ENCODE assay signal across 16 mouse cellular contexts in genomic region chr19:5515840-5516777, GRCm38 (mm10). TPM values are rescaled to one million over a fixed set of nuclear protein-coding genes. Genes with fewer than 3 reads are reported as not detected.
A peak's percentile ranks its signal among the peaks of the same experiment; 100 is the strongest.
DNase-seq lines count a peak whose midpoint lies in the region; ATAC-seq lines count a peak whose summit lies in the region.
"Had no signal": no experiment of that assay in that cellular context is flagged by ENCODE, and none has a peak within 500 bp of the region (broad histone marks: within the 10 kb centered on the region; RNA-seq: fewer than 3 reads in every experiment).

No protein-coding gene starts in this region.

- no peaks in the 10 kb centered on the region for H3K27me3 ChIP-seq in intestine, embryonic 15.5 days (replicated peaks)
- H3K27me3 ChIP-seq: stomach, embryonic 15.5 days had no signal

- WGBS in intestine, embryonic 15.5 days = 70% methylated on average over 7 of the region's 7 CpGs

- peak overlapping the region; percentile 55 for H3K27ac ChIP-seq in intestine, embryonic 15.5 days
- H3K27ac ChIP-seq: hindbrain, embryonic 14.5 days; stomach, embryonic 15.5 days had no signal

- H3K9ac ChIP-seq in intestine, embryonic 15.5 days = no peak overlapping the region
- H3K9ac ChIP-seq: hindbrain, embryonic 14.5 days; stomach, embryonic 15.5 days had no signal

- peak; percentile 59 for ATAC-seq in intestine, embryonic 15.5 days

- H3K4me2 ChIP-seq in intestine, embryonic 15.5 days (replicated peaks) = no peak overlapping the region
- H3K4me2 ChIP-seq: hindbrain, embryonic 14.5 days; stomach, embryonic 15.5 days had no signal

- peaks cover 13% of the 10 kb centered on the region; the same call in 1 of the 2 replicates for H3K4me1 ChIP-seq in intestine, embryonic 15.5 days (replicated peaks)

- peak; percentile 28 for DNase-seq in adrenal gland, adult 2 months
- no peak for DNase-seq in adrenal gland, postnatal 10 days
- DNase-seq in thymus, postnatal 4 days = peak; percentile 47
- DNase-seq in thymus, postnatal 25 days = no peak
- no peak for DNase-seq in frontal cortex, postnatal 10 days (ENCODE audit: low spot score in 2 of 2)
- DNase-seq in layer of hippocampus, adult 8-10 months (ENCODE audit: low spot score in 2 of 2) = no peak
- no peak for DNase-seq in heart, adult 8-10 months (ENCODE audit: low spot score)
- DNase-seq: lung, adult 2 months; right cerebral cortex, postnatal 14 days had no signal

- no peak overlapping the region for H3K4me3 ChIP-seq in intestine, embryonic 15.5 days (replicated peaks)
- H3K4me3 ChIP-seq: erythroblast, embryonic 14.5 days; megakaryocyte, embryonic 14.5 days; stomach, embryonic 15.5 days had no signal

- no peaks in the 10 kb centered on the region for H3K9me3 ChIP-seq in intestine, embryonic 15.5 days
- H3K9me3 ChIP-seq: megakaryocyte, embryonic 14.5 days; stomach, embryonic 15.5 days had no signal

- H3K36me3 ChIP-seq in intestine, embryonic 15.5 days = no peaks in the 10 kb centered on the region
- H3K36me3 ChIP-seq: stomach, embryonic 15.5 days had no signal

RNA-seq across cellular contexts. Expression of gene Snx32, which starts 5.8 kb away (rescaled TPM):
- total RNA-seq in adrenal gland, adult 2 months (2021) = 10 to 100 TPM; 12.2 to 14.1 TPM
- polyA plus RNA-seq in adrenal gland, adult 2 months (2012; rRNA removed) = 13.0 and 15.0 TPM in 2 replicates
- 10 to 100 TPM in 1 of 2 experiments, 1 to 10 TPM in 1; 8.0 to 12.3 TPM for total RNA-seq in adrenal gland, postnatal 10 days (2021)
- 7.2 and 8.0 TPM in 2 replicates for polyA plus RNA-seq in intestine, embryonic 15.5 days (2015; fragmentation: Nextera tagmentation; extraction: Ambion mirVana)
- total RNA-seq in layer of hippocampus, adult 8-10 months (2022) = 10 to 100 TPM; 86.8 to 95.2 (median 88.6) TPM
- total RNA-seq in heart, adult 8-10 months (2022) = 1 to 10 TPM; 3.7 to 6.5 (median 6.0) TPM

RNA-seq across cellular contexts. Expression of gene 1700020D05Rik, which starts 12.5 kb away (rescaled TPM):
- 1 to 10 TPM in 1 of 2 experiments, under 1 TPM in 1; 0.86 to 1.1 TPM for total RNA-seq in adrenal gland, adult 2 months (2021)
- 1.0 and 1.2 TPM in 2 replicates for polyA plus RNA-seq in adrenal gland, adult 2 months (2012; rRNA removed)
- 1 to 10 TPM; 1.2 to 2.7 TPM for total RNA-seq in adrenal gland, postnatal 10 days (2021)
- not detected in 2 replicates for polyA plus RNA-seq in intestine, embryonic 15.5 days (2015; fragmentation: Nextera tagmentation; extraction: Ambion mirVana)
- total RNA-seq in layer of hippocampus, adult 8-10 months (2022) = 10 to 100 TPM in 2 of 4 experiments, 1 to 10 TPM in 2; 7.4 to 12.1 (median 9.6) TPM
- 1 to 10 TPM in 1 of 4 experiments, under 1 TPM in 3; 0.52 to 1.4 (median 0.81) TPM for total RNA-seq in heart, adult 8-10 months (2022)
- polyA plus RNA-seq: heart, embryonic 16.5 days; kidney, embryonic 14.5 days; stomach, embryonic 15.5 days had no signal

RNA-seq across cellular contexts. Expression of gene Cfl1, which starts 25.9 kb away (rescaled TPM):
- 100 to 1,000 TPM; 732 to 783 TPM for total RNA-seq in adrenal gland, adult 2 months (2021)
- polyA plus RNA-seq in adrenal gland, adult 2 months (2012; rRNA removed) = 308 and 311 TPM in 2 replicates
- total RNA-seq in adrenal gland, postnatal 10 days (2021) = 100 to 1,000 TPM; 651 to 659 TPM
- polyA plus RNA-seq in intestine, embryonic 15.5 days (2015; fragmentation: Nextera tagmentation; extraction: Ambion mirVana) = 2,332 and 2,514 TPM in 2 replicates
- total RNA-seq in layer of hippocampus, adult 8-10 months (2022) = 1,000 to 10,000 TPM; 1,240 to 1,334 (median 1,291) TPM
- 100 to 1,000 TPM; 142 to 201 (median 170) TPM for total RNA-seq in heart, adult 8-10 months (2022)

RNA-seq across cellular contexts. Expression of gene Mus81, which starts 27.9 kb away (rescaled TPM):
- total RNA-seq in adrenal gland, adult 2 months (2021) = 10 to 100 TPM; 23.2 to 24.9 TPM
- polyA plus RNA-seq in adrenal gland, adult 2 months (2012; rRNA removed) = 39.5 and 45.7 TPM in 2 replicates
- total RNA-seq in adrenal gland, postnatal 10 days (2021) = 10 to 100 TPM; 25.2 to 27.4 TPM
- polyA plus RNA-seq in intestine, embryonic 15.5 days (2015; fragmentation: Nextera tagmentation; extraction: Ambion mirVana) = 29.5 and 29.8 TPM in 2 replicates
- 10 to 100 TPM; 29.0 to 38.5 (median 33.8) TPM for total RNA-seq in layer of hippocampus, adult 8-10 months (2022)
- total RNA-seq in heart, adult 8-10 months (2022) = 10 to 100 TPM; 15.8 to 27.3 (median 21.9) TPM

RNA-seq across cellular contexts. Expression of gene Efemp2, which starts 42.4 kb away (rescaled TPM):
- total RNA-seq in adrenal gland, adult 2 months (2021) = 100 to 1,000 TPM in 1 of 2 experiments, 10 to 100 TPM in 1; 49.7 to 107 TPM
- 112 and 116 TPM in 2 replicates for polyA plus RNA-seq in adrenal gland, adult 2 months (2012; rRNA removed)
- 10 to 100 TPM; 48.8 to 50.9 TPM for total RNA-seq in adrenal gland, postnatal 10 days (2021)
- polyA plus RNA-seq in intestine, embryonic 15.5 days (2015; fragmentation: Nextera tagmentation; extraction: Ambion mirVana) = 118 TPM in 2 replicates
- total RNA-seq in layer of hippocampus, adult 8-10 months (2022) = 10 to 100 TPM; 14.4 to 23.9 (median 22.1) TPM
- 10 to 100 TPM in 2 of 4 experiments, 1 to 10 TPM in 2; 6.5 to 11.2 (median 9.5) TPM for total RNA-seq in heart, adult 8-10 months (2022)

Comparison
In these comparisons a context has a peak if more than half of its experiments do, and no peak if none do; other contexts are left out.
1. DNase-seq: peak in adrenal gland, adult 2 months (single experiment) and thymus, postnatal 4 days (single experiment); none in adrenal gland, postnatal 10 days (single experiment), thymus, postnatal 25 days (single experiment), frontal cortex, postnatal 10 days (0 of 2), layer of hippocampus, adult 8-10 months (0 of 2) and heart, adult 8-10 months (single experiment).
2. RNA of gene Snx32, which starts 5.8 kb away (total RNA-seq): 86.8 to 95.2 TPM in layer of hippocampus, adult 8-10 months; 12.2 to 14.1 TPM in adrenal gland, adult 2 months, 8.0 to 12.3 TPM in adrenal gland, postnatal 10 days and 3.7 to 6.5 TPM in heart, adult 8-10 months; every median in the first group is over 4 times any median in the second.